Mouse (Mus musculus): ENCODE data around the gene Prickle3. TPM values are rescaled to one million over a fixed set of nuclear protein-coding genes. Genes with fewer than 3 reads are reported as not detected.

The Prickle3 gene
- polyA plus RNA-seq, 1 experiment, result 27.1 TPM

GRCm38 (mm10) chrX:7670921-7671623 is 14.0 kb downstream of the Prickle3 start, which contains the start of gene Plp2:
Plp2 (minus strand) TSS chrX:7671390.
- peak in 1 of 2 experiments; percentile 56 for DNase-seq (ENCODE audit: low read depth in 1 of 2, low spot score in 2 of 2)
- peak within 1 kb of the TSS; percentile 91 for H3K4me3 ChIP-seq (ENCODE audit: extremely low read depth, insufficient read depth, insufficient read length)
- whole genome bisulfite sequencing, result 34% methylated on average over 36 of the region's 36 CpGs
- H3K27ac ChIP-seq (ENCODE audit: insufficient read depth, low read length), result peak within 1 kb of the TSS; percentile 88
- no peak for TF ChIP-seq CTCF (IDR thresholded peaks at IDR 0.05; ENCODE audit: extremely low read depth, insufficient read depth, insufficient read length, insufficient replicate concordance)
- no peak for TF ChIP-seq POLR2A (IDR thresholded peaks at IDR 0.05; ENCODE audit: low read depth, low read length)
- no peaks in the 10 kb centered on the region for H3K27me3 ChIP-seq (ENCODE audit: control insufficient read depth, insufficient read depth, low read length)
- peaks cover 11% of the 10 kb centered on the region for H3K36me3 ChIP-seq (ENCODE audit: control insufficient read depth, insufficient read depth, low read length)
- H3K4me1 ChIP-seq (ENCODE audit: control insufficient read depth, insufficient read depth, insufficient read length), result peaks cover 7% of the 10 kb centered on the region; the same call in 1 of the 2 replicates

- Histone ChIP-seq H3K4me1 (ENCODE audit: control insufficient read depth, insufficient read depth, insufficient read length) (peaks cover 7% of the 10 kb centered on the region; the same call in 1 of the 2 replicates), H3K36me3 (ENCODE audit: control insufficient read depth, insufficient read depth, low read length) (no peaks in the 10 kb centered on the region; the same call in 1 of the 2 replicates), H3K27ac (ENCODE audit: insufficient read depth, low read length) (peak overlapping the region; percentile 47; the same call in 1 of the 2 replicates), H3K4me3 (ENCODE audit: extremely low read depth, insufficient read depth, insufficient read length) (no peak overlapping the region), H3K27me3 (ENCODE audit: control insufficient read depth, insufficient read depth, low read length) (no peaks in the 10 kb centered on the region)
- WGBS, result 46% methylated on average over 6 of the region's 6 CpGs
- TF ChIP-seq POLR2A (IDR thresholded peaks at IDR 0.05; ENCODE audit: low read depth, low read length), result no peak
- no peak for DNase-seq (ENCODE audit: low read depth in 1 of 2, low spot score in 2 of 2)
These were observed 15.7 kb downstream of the Prickle3 start for GRCm38 (mm10) chrX:7672739-7673138.

- TF ChIP-seq CTCF (IDR thresholded peaks at IDR 0.05; ENCODE audit: extremely low read depth, insufficient read depth, insufficient read length, insufficient replicate concordance), result no peak
- no peak for TF ChIP-seq POLR2A (IDR thresholded peaks at IDR 0.05; ENCODE audit: low read depth, low read length)
- H3K27ac ChIP-seq (ENCODE audit: insufficient read depth, low read length), result peak overlapping the region; percentile 60
- no peaks in the 10 kb centered on the region; the same call in 1 of the 2 replicates for H3K36me3 ChIP-seq (ENCODE audit: control insufficient read depth, insufficient read depth, low read length)
- peak in 1 of 2 experiments; percentile 58 for DNase-seq (ENCODE audit: low read depth in 1 of 2, low spot score in 2 of 2)
- no peaks in the 10 kb centered on the region for H3K27me3 ChIP-seq (ENCODE audit: control insufficient read depth, insufficient read depth, low read length)
- H3K4me1 ChIP-seq (ENCODE audit: control insufficient read depth, insufficient read depth, insufficient read length), result peaks cover 7% of the 10 kb centered on the region; the same call in 1 of the 2 replicates
- peak overlapping the region; percentile 55 for H3K4me3 ChIP-seq (ENCODE audit: extremely low read depth, insufficient read depth, insufficient read length)
- 28% methylated on average over 12 of the region's 12 CpGs for WGBS
These were observed 16.7 kb downstream of the Prickle3 start for GRCm38 (mm10) chrX:7673578-7674281.

GRCm38 (mm10) chrX:7674284-7675000 is 17.4 kb downstream of the Prickle3 start:
- Histone ChIP-seq H3K36me3 (ENCODE audit: control insufficient read depth, insufficient read depth, low read length) (no peaks in the 10 kb centered on the region), H3K27ac (ENCODE audit: insufficient read depth, low read length) (peak overlapping the region; percentile 60), H3K4me1 (ENCODE audit: control insufficient read depth, insufficient read depth, insufficient read length) (peaks cover 7% of the 10 kb centered on the region; the same call in 1 of the 2 replicates), H3K27me3 (ENCODE audit: control insufficient read depth, insufficient read depth, low read length) (no peaks in the 10 kb centered on the region), H3K4me3 (ENCODE audit: extremely low read depth, insufficient read depth, insufficient read length) (peak overlapping the region; percentile 55)
- peak in 1 of 2 experiments; percentile 15 for DNase-seq (ENCODE audit: low read depth in 1 of 2, low spot score in 2 of 2)
- no peak for TF ChIP-seq CTCF (IDR thresholded peaks at IDR 0.05; ENCODE audit: extremely low read depth, insufficient read depth, insufficient read length, insufficient replicate concordance)
- no peak for TF ChIP-seq POLR2A (IDR thresholded peaks at IDR 0.05; ENCODE audit: low read depth, low read length)
- 39% methylated on average over 28 of the region's 28 CpGs for WGBS

- no peak for TF ChIP-seq CTCF (IDR thresholded peaks at IDR 0.05; ENCODE audit: extremely low read depth, insufficient read depth, insufficient read length, insufficient replicate concordance)
- TF ChIP-seq POLR2A (IDR thresholded peaks at IDR 0.05; ENCODE audit: low read depth, low read length), result no peak
- Histone ChIP-seq H3K27ac (ENCODE audit: insufficient read depth, low read length) (peak overlapping the region; percentile 28; the same call in 1 of the 2 replicates), H3K4me1 (ENCODE audit: control insufficient read depth, insufficient read depth, insufficient read length) (peaks cover 7% of the 10 kb centered on the region; the same call in 1 of the 2 replicates), H3K27me3 (ENCODE audit: control insufficient read depth, insufficient read depth, low read length) (no peaks in the 10 kb centered on the region), H3K4me3 (ENCODE audit: extremely low read depth, insufficient read depth, insufficient read length) (peak overlapping the region; percentile 55; the same call in 1 of the 2 replicates), H3K36me3 (ENCODE audit: control insufficient read depth, insufficient read depth, low read length) (no peaks in the 10 kb centered on the region)
- no peak for DNase-seq (ENCODE audit: low read depth in 1 of 2, low spot score in 2 of 2)
- 31% methylated on average over 10 of the region's 10 CpGs for WGBS
These were observed 17.9 kb downstream of the Prickle3 start for GRCm38 (mm10) chrX:7675001-7675380.

GRCm38 (mm10) chrX:7678986-7679385 is 21.9 kb downstream of the Prickle3 start:
- Histone ChIP-seq H3K36me3 (ENCODE audit: control insufficient read depth, insufficient read depth, low read length) (no peaks in the 10 kb centered on the region), H3K4me1 (ENCODE audit: control insufficient read depth, insufficient read depth, insufficient read length) (peaks cover 4% of the 10 kb centered on the region; the same call in 1 of the 2 replicates), H3K4me3 (ENCODE audit: extremely low read depth, insufficient read depth, insufficient read length) (no peak overlapping the region), H3K27ac (ENCODE audit: insufficient read depth, low read length) (no peak overlapping the region), H3K27me3 (ENCODE audit: control insufficient read depth, insufficient read depth, low read length) (no peaks in the 10 kb centered on the region)
- DNase-seq (ENCODE audit: low read depth in 1 of 2, low spot score in 2 of 2), result no peak
- TF ChIP-seq POLR2A (IDR thresholded peaks at IDR 0.05; ENCODE audit: low read depth, low read length) (no peak), CTCF (IDR thresholded peaks at IDR 0.05; ENCODE audit: extremely low read depth, insufficient read depth, insufficient read length, insufficient replicate concordance) (no peak)
- 36% methylated on average over 3 of the region's 3 CpGs for WGBS

All from spleen, adult 2 months (tissue).